Mouse (Mus musculus) G1E (cell line): Measurements from ENCODE around the gene Det1.

Experiments
- CTCF ChIP-seq: IDR thresholded peaks from 2 replicates; pipeline ENCODE4 v1.5.1; 2012; ENCODE audit warnings: low read depth, low read length, inconsistent platforms, mixed read lengths
- GATA1 ChIP-seq: IDR thresholded peaks from 2 replicates; pipeline ENCODE4 v1.6.1; 2012; ENCODE audit warnings: borderline replicate concordance, low read length, inconsistent platforms, mixed read lengths
- GATA2 ChIP-seq: IDR thresholded peaks from 2 replicates; pipeline ENCODE4 v1.6.1; 2012; ENCODE audit warnings: low read depth, low read length, inconsistent platforms, borderline replicate concordance
- POLR2AphosphoS5 ChIP-seq: IDR thresholded peaks from 2 replicates; pipeline ENCODE4 v1.6.1; 2012; ENCODE audit warnings: low read depth, low read length, inconsistent platforms; ENCODE audit not compliant: insufficient replicate concordance
- TAL1 ChIP-seq: conservative IDR thresholded peaks from 2 replicates; pipeline ENCODE4 v1.6.1; 2012; ENCODE audit warnings: low read depth, low read length, inconsistent platforms, mixed read lengths

GRCm38 (mm10) chr7:78893917-78894316, 46.9 kb upstream of the Det1 start:
- TF ChIP-seq CTCF = no peak
- no peak for TF ChIP-seq GATA2
- no peak for TF ChIP-seq TAL1
- TF ChIP-seq POLR2AphosphoS5 = no peak
- TF ChIP-seq GATA1 = no peak
